15 mouse cellular contexts compared by ENCODE assay signal in the genomic region with DNA sequence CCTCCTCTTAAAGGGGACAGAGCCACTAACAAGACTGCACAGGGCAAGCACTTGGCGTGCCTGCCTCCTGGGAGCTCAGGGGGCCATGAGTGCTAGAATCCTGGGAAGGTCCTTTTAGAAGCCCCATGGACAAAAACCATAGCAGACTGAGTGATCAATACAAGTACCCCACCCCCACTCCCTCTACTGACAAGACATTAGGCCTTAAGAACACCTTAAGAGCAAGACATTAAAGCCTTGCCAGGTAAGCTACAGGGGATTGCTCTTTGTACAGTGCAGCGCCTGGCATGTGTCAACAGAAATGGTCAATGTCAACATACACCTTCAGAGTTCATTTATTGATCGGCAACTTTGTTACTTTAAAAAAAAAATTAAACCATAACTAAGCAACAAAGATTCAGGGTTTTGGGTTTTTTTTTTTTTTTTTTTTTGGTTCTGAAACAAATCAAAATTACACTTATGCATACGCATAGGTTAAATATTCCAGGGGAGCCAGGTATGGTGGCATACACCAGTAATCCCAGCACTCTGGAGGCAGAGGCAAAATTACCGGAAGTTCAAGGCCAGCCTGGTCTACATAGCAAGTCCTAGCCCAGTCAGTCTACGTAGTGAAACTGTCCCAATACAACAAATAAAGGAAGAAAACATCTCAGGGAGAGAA. TPM values are rescaled to one million over a fixed set of nuclear protein-coding genes. Genes with fewer than 3 reads are reported as not detected.
DNase-seq lines count a peak whose midpoint lies in the region; ATAC-seq lines count a peak whose summit lies in the region.
"Had no signal": no experiment of that assay in that cellular context is flagged by ENCODE, and none has a peak within 500 bp of the region (broad histone marks: within the 10 kb centered on the region; RNA-seq: fewer than 3 reads in every experiment).

No protein-coding gene starts in this region.

- no peaks in the 10 kb centered on the region for H3K27me3 ChIP-seq in heart, embryonic 10.5 days (ENCODE audit: insufficient read depth, poor library complexity, severe bottlenecking)
- no peaks in the 10 kb centered on the region for H3K27me3 ChIP-seq in liver, embryonic 11.5 days (replicated peaks; ENCODE audit: control insufficient read depth, insufficient read depth, low read length)
- H3K27me3 ChIP-seq in liver, embryonic 12.5 days (replicated peaks), result peaks cover 8% of the 10 kb centered on the region; the same call in 1 of the 2 replicates
- H3K27me3 ChIP-seq in embryonic facial prominence, embryonic 13.5 days, result no peaks in the 10 kb centered on the region
- H3K27me3 ChIP-seq: hindbrain, embryonic 12.5 days; limb, embryonic 13.5 days; Patski had no signal

- no peak overlapping the region for H3K27ac ChIP-seq in heart, embryonic 10.5 days
- no peak overlapping the region for H3K27ac ChIP-seq in liver, embryonic 11.5 days (ENCODE audit: low read depth, low read length)
- H3K27ac ChIP-seq in liver, embryonic 12.5 days, result no peak overlapping the region
- H3K27ac ChIP-seq in embryonic facial prominence, embryonic 13.5 days, result no peak overlapping the region
- H3K27ac ChIP-seq: hindbrain, embryonic 12.5 days; limb, embryonic 13.5 days had no signal

- H3K36me3 ChIP-seq in heart, embryonic 10.5 days, result peaks cover 49% of the 10 kb centered on the region
- peaks cover 39% of the 10 kb centered on the region for H3K36me3 ChIP-seq in liver, embryonic 11.5 days (ENCODE audit: control insufficient read depth, insufficient read depth, low read length)
- peaks cover 49% of the 10 kb centered on the region for H3K36me3 ChIP-seq in liver, embryonic 12.5 days
- H3K36me3 ChIP-seq in embryonic facial prominence, embryonic 13.5 days, result peaks cover 45% of the 10 kb centered on the region

- H3K4me3 ChIP-seq in heart, embryonic 10.5 days, result 0 out of 2 replicates have a peak overlapping the region, but pooled peaks have one; percentile 5
- H3K4me3 ChIP-seq in liver, embryonic 11.5 days (ENCODE audit: low read depth, low read length), result no peak overlapping the region
- H3K4me3 ChIP-seq in liver, embryonic 12.5 days, result no peak overlapping the region
- no peak overlapping the region for H3K4me3 ChIP-seq in embryonic facial prominence, embryonic 13.5 days
- H3K4me3 ChIP-seq: erythroblast, embryonic 14.5 days; hindbrain, embryonic 12.5 days had no signal

- no peak for DNase-seq in heart, embryonic 10.5 days (ENCODE audit: low spot score)
- no peak for DNase-seq in heart, postnatal 36 days
- no peak for DNase-seq in liver, embryonic 11.5 days (ENCODE audit: low spot score)
- peak; percentile 38 for DNase-seq in naive thymus-derived CD4-positive, alpha-beta T cell, adult 2 months (ENCODE audit: low read depth)
- no peak for DNase-seq in left cerebral cortex, postnatal 4 days
- DNase-seq: cerebellum, adult 11-12 months; heart, adult 2 months; right cerebral cortex, adult 18-20 months; spleen, adult 18-20 months had no signal

- H3K9ac ChIP-seq in liver, embryonic 11.5 days (ENCODE audit: low read depth, low read length), result no peak overlapping the region
- H3K9ac ChIP-seq in liver, embryonic 12.5 days, result no peak overlapping the region
- no peak overlapping the region for H3K9ac ChIP-seq in embryonic facial prominence, embryonic 13.5 days
- H3K9ac ChIP-seq: hindbrain, embryonic 12.5 days; limb, embryonic 13.5 days had no signal

- WGBS in heart, embryonic 10.5 days, result 80% methylated on average over 6 of the region's 6 CpGs
- 82% methylated on average over 6 of the region's 6 CpGs for WGBS in liver, embryonic 11.5 days
- 77% methylated on average over 6 of the region's 6 CpGs for WGBS in liver, embryonic 12.5 days (ENCODE audit: insufficient replicate concordance)
- WGBS in embryonic facial prominence, embryonic 13.5 days, result 81% methylated on average over 6 of the region's 6 CpGs

- H3K9me3 ChIP-seq in heart, embryonic 10.5 days, result no peaks in the 10 kb centered on the region
- no peaks in the 10 kb centered on the region for H3K9me3 ChIP-seq in liver, embryonic 11.5 days (ENCODE audit: control insufficient read depth, low read length)
- no peaks in the 10 kb centered on the region for H3K9me3 ChIP-seq in liver, embryonic 12.5 days (replicated peaks)
- H3K9me3 ChIP-seq in embryonic facial prominence, embryonic 13.5 days, result no peaks in the 10 kb centered on the region
- H3K9me3 ChIP-seq: hindbrain, embryonic 12.5 days; limb, embryonic 13.5 days had no signal

- ATAC-seq in liver, embryonic 11.5 days (replicated peaks; ENCODE audit: low FRiP score), result no peak
- ATAC-seq in liver, embryonic 12.5 days, result no peak
- no peak for ATAC-seq in embryonic facial prominence, embryonic 13.5 days (ENCODE audit: insufficient number of reproducible peaks, insufficient read depth, low FRiP score, low TSS enrichment, low read depth)
- ATAC-seq: Patski had no signal

- peaks cover 45% of the 10 kb centered on the region for H3K4me1 ChIP-seq in heart, embryonic 10.5 days
- peaks cover 29% of the 10 kb centered on the region for H3K4me1 ChIP-seq in liver, embryonic 11.5 days (replicated peaks; ENCODE audit: control insufficient read depth, insufficient read depth, low read length)
- H3K4me1 ChIP-seq in liver, embryonic 12.5 days, result peaks cover 47% of the 10 kb centered on the region
- peaks cover 31% of the 10 kb centered on the region for H3K4me1 ChIP-seq in embryonic facial prominence, embryonic 13.5 days

- 0 out of 2 replicates have a peak overlapping the region, but pooled peaks have one; percentile 5 for H3K4me2 ChIP-seq in liver, embryonic 11.5 days
- no peak overlapping the region for H3K4me2 ChIP-seq in liver, embryonic 12.5 days
- H3K4me2 ChIP-seq in embryonic facial prominence, embryonic 13.5 days, result 0 out of 2 replicates have a peak overlapping the region, but pooled peaks have one; percentile 14

- intact Hi-C loops in heart, postnatal 36 days (cut with DNase I), result loop anchor here (5.0 kb wide), 1 partner anchor 85 kb away; no protein-coding TSS in a partner anchor
- intact Hi-C loops in left cerebral cortex, postnatal 4 days (cut with DNase I), result no loop called here

RNA-seq across cellular contexts. Expression of gene Sik1, which starts 3.7 kb away (rescaled TPM):
- polyA plus RNA-seq in heart, embryonic 10.5 days (2016; fragmentation: Nextera tagmentation; extraction: Ambion mirVana), result 20.9 and 22.0 TPM in 2 replicates
- total RNA-seq in heart, postnatal 36 days (2021), result 10 to 100 TPM; 24.0 to 68.3 TPM
- 10.4 and 11.2 TPM in 2 replicates for polyA plus RNA-seq in liver, embryonic 11.5 days (2014; fragmentation: Nextera tagmentation; extraction: Ambion mirVana)
- 5.9 and 7.0 TPM in 2 replicates for polyA plus RNA-seq in liver, embryonic 12.5 days (2016; fragmentation: Nextera tagmentation; extraction: Ambion mirVana)
- 15.6 and 17.1 TPM in 2 replicates for polyA plus RNA-seq in embryonic facial prominence, embryonic 13.5 days (2015; fragmentation: Nextera tagmentation; extraction: Ambion mirVana)
- 10 to 100 TPM; 34.7 to 39.7 TPM for total RNA-seq in left cerebral cortex, postnatal 4 days (2021)
